Mouse (Mus musculus) lung, embryonic 14.5 days (tissue): Measurements from ENCODE around the gene Uba5. TPM values are rescaled to one million over a fixed set of nuclear protein-coding genes. Genes with fewer than 3 reads are reported as not detected.

Experiments used
- ATAC-seq: fragments of 200-750 bp; cut with Nextera tagmentation; 2 replicates; pipeline ENCODE4 v1.8.0; 2017; ENCODE audit warnings: mild to moderate bottlenecking, moderate TSS enrichment, moderate library complexity; ENCODE audit not compliant: insufficient read depth
- DNase-seq: peaks from one replicate; pipeline ENCODE4 v3.0.0-alpha.2; 2015
- H3K27ac ChIP-seq: fragments of 300-500 bp; sonication (generic); 2 replicates; pipeline ENCODE4 v1.5.1; 2014; ENCODE audit warnings: low read depth, mild to moderate bottlenecking, moderate library complexity
- H3K27me3 ChIP-seq: fragments of 300-500 bp; sonication (generic); 2 replicates; pipeline ENCODE4 v1.6.1; 2014; ENCODE audit warnings: low read length, control low read depth; ENCODE audit not compliant: insufficient read depth
- H3K36me3 ChIP-seq: fragments of 300-500 bp; sonication (generic); 2 replicates; pipeline ENCODE4 v1.6.1; 2014; ENCODE audit warnings: control low read depth; ENCODE audit not compliant: insufficient read depth
- H3K4me1 ChIP-seq: fragments of 300-500 bp; sonication (generic); 2 replicates; pipeline ENCODE4 v1.6.1; 2014; ENCODE audit warnings: antibody characterized with exemption, control low read depth; ENCODE audit not compliant: insufficient read depth
- H3K4me2 ChIP-seq: fragments of 300-500 bp; sonication (generic); 2 replicates; pipeline ENCODE4 v1.6.1; 2014; ENCODE audit warnings: mild to moderate bottlenecking
- H3K4me3 ChIP-seq: fragments of 300-500 bp; sonication (generic); 2 replicates; pipeline ENCODE4 v1.5.1; 2014; ENCODE audit warnings: low read depth, low read length
- H3K9ac ChIP-seq: fragments of 300-500 bp; sonication (generic); 2 replicates; pipeline ENCODE4 v1.6.1; 2014
- H3K9me3 ChIP-seq: fragments of 300-500 bp; sonication (generic); 2 replicates; pipeline ENCODE4 v1.6.1; 2016; ENCODE audit warnings: low read depth, low read length, control low read depth
- CTCF ChIP-seq: IDR thresholded peaks from 2 replicates; pipeline ENCODE4 v1.5.1; 2016; ENCODE audit warnings: antibody characterized with exemption, low read depth
- WGBS: fragments of 180-500 bp; shearing (Covaris S2); extraction: QIAGEN DNeasy Blood & Tissue Kit; methylation state at CpG from one replicate; pipeline ENCODE4 v1.1.7; 2014; 5-methylcytosine and 5-hydroxymethylcytosine counted together
- polyA plus RNA-seq: library from polyadenylated mRNA; unstranded; fragments of >200 nt; fragmentation: Nextera tagmentation; extraction: Ambion mirVana; gene quantifications from 2 replicates; pipeline ENCODE4 v1.2.1, GENCODE M21; 2014

Uba5 gene
- polyA plus RNA-seq, result 54.5 and 56.2 TPM in 2 replicates

DNA sequence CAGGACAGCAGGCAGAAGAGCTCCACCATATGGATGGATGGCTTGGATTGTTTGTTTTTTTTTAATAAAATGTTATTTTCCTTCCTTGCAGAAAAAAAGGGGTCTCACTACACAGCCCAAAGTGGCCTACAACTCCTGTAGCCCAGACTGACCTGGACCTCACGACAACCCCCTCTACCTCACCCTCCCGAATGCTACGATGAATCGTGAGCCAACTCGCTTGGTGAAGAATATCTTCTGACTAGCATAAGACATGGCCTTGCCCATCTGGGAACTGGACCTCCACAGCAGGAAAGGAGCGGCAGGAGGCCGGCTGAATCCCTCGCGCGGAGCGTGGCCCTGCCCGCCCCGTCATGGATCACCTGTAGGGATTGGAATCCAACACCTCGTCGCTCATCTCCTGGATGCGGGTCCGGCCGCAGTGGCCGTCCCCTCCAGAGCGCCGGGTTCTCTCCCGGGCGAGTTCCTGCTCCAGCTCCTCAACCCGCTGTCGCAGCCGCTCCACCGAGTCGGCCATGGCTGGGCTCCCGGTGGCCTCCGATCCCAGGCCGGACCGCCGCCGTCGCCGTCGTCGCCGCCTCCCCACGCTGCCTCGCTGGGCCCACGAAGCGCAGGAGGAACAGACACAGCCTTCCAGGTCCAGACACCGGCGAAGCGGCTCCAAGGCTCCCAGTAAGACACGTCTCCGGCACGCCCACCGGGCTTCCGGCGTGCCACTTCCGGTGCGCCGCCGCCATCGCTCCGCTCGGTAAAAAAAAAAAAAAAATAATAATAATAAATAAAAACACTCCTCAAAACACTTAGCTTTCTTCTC is at the start of gene Uba5:
Uba5 (minus strand) TSS at position 705 of the 814 bp plus-strand sequence.
- Histone ChIP-seq H3K27me3 (no peaks in the 10 kb centered on the region), H3K4me3 (peak within 1 kb of the TSS; percentile 99), H3K4me1 (peaks cover 6% of the 10 kb centered on the region; the same call in 1 of the 2 replicates), H3K4me2 (peak within 1 kb of the TSS; percentile 90), H3K9me3 (no peaks in the 10 kb centered on the region), H3K36me3 (peaks cover 27% of the 10 kb centered on the region), H3K9ac (peak within 1 kb of the TSS; percentile 74), H3K27ac (peak within 1 kb of the TSS; percentile 52; the same call in 1 of the 2 replicates)
- TF ChIP-seq CTCF, result no peak
- under 1% methylated on average over 57 of the region's 59 CpGs for WGBS
- peak; percentile 68 for ATAC-seq
- DNase-seq, result peak; percentile 86

GRCm38 (mm10) chr9:104109151-104109550 is 46.2 kb upstream of the Uba5 start:
- Histone ChIP-seq H3K27ac (no peak overlapping the region), H3K4me2 (no peak overlapping the region), H3K9ac (no peak overlapping the region), H3K27me3 (no peaks in the 10 kb centered on the region), H3K9me3 (no peaks in the 10 kb centered on the region; the same call in 1 of the 2 replicates), H3K4me1 (no peaks in the 10 kb centered on the region), H3K4me3 (no peak overlapping the region), H3K36me3 (no peaks in the 10 kb centered on the region)
- ATAC-seq, result no peak
- WGBS, result 87% methylated on average over 5 of the region's 5 CpGs
- no peak for TF ChIP-seq CTCF
- DNase-seq, result no peak

DNA sequence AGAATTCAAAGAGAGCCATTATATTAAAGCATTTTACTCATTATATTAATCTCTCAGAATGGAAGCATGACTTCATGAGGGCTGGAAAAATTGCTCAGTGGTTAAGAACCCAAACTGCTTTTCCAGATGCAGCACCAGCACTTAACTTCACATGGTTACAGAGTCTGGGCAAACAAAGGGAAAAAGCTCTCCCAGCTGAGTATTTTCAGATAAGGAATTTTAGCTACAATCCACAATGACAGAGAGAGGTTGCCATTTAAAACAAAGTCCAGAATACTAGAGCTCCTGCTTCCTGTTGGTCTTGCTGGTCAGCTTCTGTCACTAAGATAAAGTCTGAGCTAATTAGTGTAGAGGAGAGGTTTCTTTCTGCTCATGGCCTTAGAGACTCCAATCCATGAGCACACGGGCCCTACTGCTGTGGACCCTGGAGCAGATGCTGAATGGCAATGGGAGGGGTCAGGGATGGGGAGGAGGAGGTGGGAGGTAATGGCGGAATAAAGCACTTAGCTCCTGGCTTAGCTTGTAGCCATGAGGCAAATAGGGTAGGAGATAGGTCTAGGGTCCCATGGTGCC is 45.7 kb upstream of the Uba5 start:
- H3K27me3 ChIP-seq, result no peaks in the 10 kb centered on the region
- no peak for DNase-seq
- 60% methylated on average over 2 of the region's 2 CpGs for WGBS
- ATAC-seq, result no peak
- no peaks in the 10 kb centered on the region for H3K4me1 ChIP-seq
- H3K9ac ChIP-seq, result no peak overlapping the region
- H3K4me2 ChIP-seq, result no peak overlapping the region
- no peaks in the 10 kb centered on the region; the same call in 1 of the 2 replicates for H3K9me3 ChIP-seq
- H3K4me3 ChIP-seq, result no peak overlapping the region
- H3K36me3 ChIP-seq, result no peaks in the 10 kb centered on the region
- H3K27ac ChIP-seq, result no peak overlapping the region
- TF ChIP-seq CTCF, result no peak

- H3K9me3 ChIP-seq, result no peaks in the 10 kb centered on the region; the same call in 1 of the 2 replicates
- no peak overlapping the region for H3K9ac ChIP-seq
- H3K4me2 ChIP-seq, result no peak overlapping the region
- DNase-seq, result no peak
- no peak for TF ChIP-seq CTCF
- H3K27me3 ChIP-seq, result no peaks in the 10 kb centered on the region
- 23% methylated on average over 6 of the region's 6 CpGs for WGBS
- H3K36me3 ChIP-seq, result no peaks in the 10 kb centered on the region
- no peak; the same call in 1 of the 2 replicates for ATAC-seq
- no peaks in the 10 kb centered on the region for H3K4me1 ChIP-seq
- no peak overlapping the region for H3K4me3 ChIP-seq
- no peak overlapping the region for H3K27ac ChIP-seq
Measured at GRCm38 (mm10) chr9:104107482-104107881, 44.5 kb upstream of the Uba5 start.

- Histone ChIP-seq H3K36me3 (no peaks in the 10 kb centered on the region), H3K9ac (no peak overlapping the region), H3K9me3 (no peaks in the 10 kb centered on the region; the same call in 1 of the 2 replicates), H3K4me3 (no peak overlapping the region), H3K4me1 (no peaks in the 10 kb centered on the region), H3K4me2 (no peak overlapping the region), H3K27ac (no peak overlapping the region), H3K27me3 (no peaks in the 10 kb centered on the region)
- TF ChIP-seq CTCF, result no peak
- WGBS, result 64% methylated on average over 9 of the region's 9 CpGs
- ATAC-seq, result no peak
- DNase-seq, result no peak
Measured at GRCm38 (mm10) chr9:104106930-104107329, 44.0 kb upstream of the Uba5 start.

- TF ChIP-seq CTCF, result no peak
- Histone ChIP-seq H3K9ac (no peak overlapping the region), H3K27ac (no peak overlapping the region), H3K4me3 (no peak overlapping the region), H3K4me2 (no peak overlapping the region), H3K9me3 (no peaks in the 10 kb centered on the region), H3K36me3 (no peaks in the 10 kb centered on the region), H3K4me1 (no peaks in the 10 kb centered on the region), H3K27me3 (no peaks in the 10 kb centered on the region)
- DNase-seq (no peak), ATAC-seq (no peak)
- WGBS, result 84% methylated on average over 2 of the region's 2 CpGs
Measured at GRCm38 (mm10) chr9:104104986-104105385, 42.1 kb upstream of the Uba5 start.

DNA sequence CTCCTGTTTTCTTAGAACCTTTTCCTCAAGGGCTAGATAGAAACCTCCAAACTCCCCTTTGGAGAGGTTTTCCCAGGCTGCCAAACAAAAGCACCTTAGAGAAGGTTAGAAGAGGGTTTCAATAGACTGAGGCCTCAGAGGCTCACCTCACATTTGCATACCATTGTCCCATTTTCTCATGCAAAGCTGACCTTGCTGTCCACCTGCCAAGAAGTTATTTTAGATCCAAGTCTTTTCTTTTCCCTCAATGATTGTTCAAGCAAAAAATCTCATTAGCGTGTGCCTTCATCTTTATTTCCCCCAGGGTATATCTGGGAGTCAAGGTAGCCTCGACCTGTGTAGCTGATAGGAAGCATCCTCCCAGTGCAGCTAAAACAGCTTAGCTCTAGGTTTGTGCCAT is 40.0 kb upstream of the Uba5 start:
- no peaks in the 10 kb centered on the region for H3K36me3 ChIP-seq
- no peak for TF ChIP-seq CTCF
- H3K9ac ChIP-seq, result no peak overlapping the region

More for the DNA sequence above, 40.0 kb upstream of the Uba5 start:
- DNase-seq (no peak), ATAC-seq (no peak)
- no peaks in the 10 kb centered on the region for H3K9me3 ChIP-seq
- H3K4me2 ChIP-seq, result no peak overlapping the region
- H3K4me1 ChIP-seq, result no peaks in the 10 kb centered on the region
- WGBS, result 43% methylated on average over 2 of the region's 2 CpGs
- no peaks in the 10 kb centered on the region for H3K27me3 ChIP-seq
- H3K27ac ChIP-seq, result no peak overlapping the region
- no peak overlapping the region for H3K4me3 ChIP-seq
